Mouse (Mus musculus) CH12F3 (cell line): ENCODE results near the gene Cntnap1.
"Not testable (repeated sequence)": the region's sequence is repeated elsewhere in the genome, so short reads cannot be mapped to it uniquely, and the experiment has no call there.

Experiments used
- in situ Hi-C: fragments of 300-500 bp; cut with MboI; formaldehyde crosslinking; loops from 2 replicates; pipeline ENCODE4 v1.14.3; 2020; ENCODE audit warnings: low sequenced_read_pairs

The Cntnap1 gene

DNA sequence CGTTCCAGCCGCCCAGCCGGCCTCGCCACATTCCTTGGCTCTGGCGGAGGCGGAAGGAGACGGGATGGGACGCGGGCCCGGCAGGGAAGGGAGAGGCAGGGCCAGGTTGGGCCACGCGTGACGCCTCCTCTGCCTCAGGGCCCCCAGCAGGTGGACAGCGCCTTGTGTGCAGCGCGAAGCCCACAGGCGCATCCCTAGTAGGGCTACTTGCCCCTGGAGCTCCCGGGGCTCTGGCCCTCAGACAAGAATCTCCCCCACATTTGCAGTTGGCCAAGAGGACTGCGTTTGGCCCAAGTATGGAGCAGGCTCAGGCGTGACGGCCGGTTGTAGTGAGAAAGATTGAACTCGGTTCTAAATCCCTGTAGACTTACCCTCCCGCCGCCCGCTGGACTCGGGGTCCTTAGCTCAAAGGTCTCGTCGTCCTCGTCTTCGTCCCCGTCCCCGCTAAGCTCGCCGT lies at the start of gene Cntnap1:
TSS of gene Cntnap1 (plus strand) at position 170 of the 457 bp plus-strand sequence.
- in situ Hi-C loops: no loop called here

DNA sequence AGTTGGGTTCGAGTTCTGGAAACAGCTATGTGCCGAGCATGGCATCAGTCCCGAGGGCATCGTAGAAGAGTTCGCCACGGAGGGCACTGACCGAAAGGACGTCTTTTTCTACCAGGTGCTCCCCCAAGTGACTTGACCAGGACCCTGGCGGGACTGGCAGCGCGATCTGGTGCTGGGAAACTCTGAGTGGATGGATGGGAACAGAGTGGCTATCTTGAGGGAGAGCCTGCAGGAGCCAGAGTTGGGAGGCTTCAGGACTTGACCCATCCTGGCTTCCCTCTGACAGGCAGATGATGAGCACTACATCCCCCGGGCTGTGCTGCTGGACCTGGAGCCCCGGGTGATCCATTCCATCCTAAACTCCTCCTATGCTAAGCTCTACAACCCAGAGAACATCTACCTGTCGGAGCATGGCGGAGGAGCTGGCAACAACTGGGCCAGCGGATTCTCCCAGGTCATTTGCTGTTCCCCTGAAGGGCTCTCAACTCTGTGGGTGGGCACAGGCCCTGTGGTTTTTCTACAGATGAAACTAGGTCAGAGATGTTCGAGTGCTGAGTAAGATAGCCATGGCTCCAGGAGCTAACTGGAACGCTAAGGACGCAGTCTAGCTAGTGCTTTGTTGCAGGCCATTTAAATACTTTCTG lies 49.7 kb upstream of the Cntnap1 start:
- in situ Hi-C loops: no loop called here

DNA sequence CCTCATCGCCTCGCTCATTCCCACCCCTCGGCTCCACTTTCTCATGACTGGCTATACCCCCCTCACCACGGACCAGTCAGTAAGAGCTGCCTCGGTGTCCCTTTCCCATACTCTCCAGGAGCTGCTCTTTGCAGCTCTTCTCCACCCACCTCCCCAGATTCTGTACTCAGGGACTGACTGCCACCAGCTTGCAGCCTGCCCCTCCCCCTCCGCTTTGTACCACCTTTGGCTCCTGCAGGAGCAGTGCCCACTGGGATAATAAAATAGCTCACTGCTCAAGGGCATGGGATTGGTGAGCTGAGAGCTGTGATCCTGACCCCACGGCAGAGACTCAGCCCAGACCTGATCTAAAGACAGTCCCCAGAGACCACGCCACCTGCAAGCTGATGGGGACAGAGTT lies 45.8 kb upstream of the Cntnap1 start:
- in situ Hi-C loops: not testable (repeated sequence)

DNA sequence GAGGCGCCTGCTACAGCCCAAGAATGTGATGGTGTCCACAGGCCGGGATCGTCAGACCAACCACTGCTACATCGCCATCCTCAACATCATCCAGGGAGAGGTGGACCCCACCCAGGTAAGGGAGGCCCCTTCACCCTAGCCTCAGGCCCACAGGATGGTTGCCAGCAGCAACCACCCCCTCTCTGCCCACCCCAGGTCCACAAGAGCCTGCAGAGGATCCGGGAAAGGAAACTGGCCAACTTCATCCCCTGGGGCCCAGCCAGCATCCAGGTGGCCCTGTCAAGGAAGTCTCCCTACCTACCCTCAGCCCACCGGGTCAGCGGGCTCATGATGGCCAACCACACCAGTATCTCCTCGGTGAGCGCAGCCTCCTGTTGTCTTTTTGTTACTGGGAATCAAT lies 45.3 kb upstream of the Cntnap1 start:
- in situ Hi-C loops: not testable (repeated sequence)

DNA sequence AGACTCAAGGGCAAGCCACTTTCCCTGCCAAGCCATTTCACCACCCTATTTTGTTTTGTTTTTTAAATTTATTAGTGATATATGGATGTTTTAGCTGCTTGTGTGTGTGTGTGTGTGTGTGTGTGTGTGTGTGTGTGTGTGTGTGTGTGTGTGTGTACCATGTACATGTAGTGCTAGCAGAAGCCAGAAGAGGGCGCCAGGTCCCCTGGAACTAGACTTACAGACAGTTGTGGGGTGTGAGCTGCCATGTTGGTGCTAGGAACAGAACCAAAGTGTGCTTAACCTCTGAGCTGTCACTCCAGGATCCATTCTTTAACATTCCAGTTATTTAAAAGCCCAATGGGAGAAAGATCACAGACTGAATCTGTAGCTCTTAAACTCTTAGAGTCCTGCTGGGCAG lies 43.2 kb upstream of the Cntnap1 start:
- in situ Hi-C loops: no loop called here

DNA sequence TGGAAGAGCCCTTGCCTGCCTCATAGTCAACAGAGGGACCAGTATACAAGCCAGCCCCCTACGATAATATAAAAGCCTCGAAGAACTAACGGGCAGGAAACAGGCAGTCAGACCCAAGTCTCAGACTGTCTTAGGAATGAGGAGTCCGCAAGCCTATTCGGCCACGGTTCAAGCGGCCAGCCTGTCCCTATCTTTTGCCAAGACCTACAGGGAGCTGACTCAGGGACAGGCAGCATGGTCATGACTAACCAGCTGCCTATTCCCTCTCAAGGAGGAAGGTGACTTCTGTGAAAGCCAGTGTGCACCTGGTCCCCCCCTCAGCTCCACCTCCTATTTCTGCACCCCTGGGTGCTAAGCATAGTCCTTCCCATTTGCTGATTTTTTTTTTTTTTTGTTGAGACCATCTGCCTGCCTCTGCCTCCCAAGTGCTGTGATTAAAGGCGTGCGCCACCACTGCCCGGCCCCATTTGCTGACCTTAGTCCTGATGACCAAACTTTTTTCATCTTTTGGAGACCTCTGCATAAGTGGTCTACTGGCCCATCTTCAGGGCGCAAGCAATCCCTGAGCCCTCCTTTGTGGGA lies 41.2 kb upstream of the Cntnap1 start:
- in situ Hi-C loops: no loop called here

DNA sequence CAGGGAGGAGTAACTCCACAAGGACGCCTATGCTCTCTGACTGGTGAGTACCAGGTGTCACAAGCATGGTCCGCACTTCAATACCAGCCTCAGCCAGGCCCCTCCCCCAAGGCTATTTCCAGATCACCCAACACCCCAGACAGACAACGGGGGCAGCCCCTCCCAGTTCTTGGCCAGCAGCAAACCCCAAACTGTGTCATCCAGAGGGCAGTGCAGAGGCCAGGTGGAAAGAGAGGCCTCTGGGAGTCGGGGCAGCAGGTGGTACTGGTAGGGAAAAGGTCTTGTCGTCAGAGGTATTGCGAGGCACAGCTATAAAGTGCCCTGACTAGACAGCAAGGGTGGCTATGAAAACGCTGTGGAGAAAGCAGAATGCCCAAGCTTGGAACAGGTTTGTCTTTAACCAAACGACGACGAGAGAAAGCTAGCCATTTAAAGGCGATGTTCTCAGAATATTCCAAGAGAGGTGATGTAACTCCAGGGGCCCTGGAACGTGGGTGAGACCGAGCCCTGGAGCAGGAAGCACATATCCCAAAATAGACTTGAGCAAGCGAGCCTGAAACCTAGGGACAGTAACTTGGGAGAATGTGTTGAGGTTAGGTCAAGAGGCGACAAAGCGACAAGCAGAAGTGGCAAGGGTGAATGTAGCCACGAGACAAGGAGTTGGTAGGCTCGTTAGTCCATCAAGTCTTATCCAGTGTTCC lies 40.1 kb upstream of the Cntnap1 start:
- in situ Hi-C loops: no loop called here

DNA sequence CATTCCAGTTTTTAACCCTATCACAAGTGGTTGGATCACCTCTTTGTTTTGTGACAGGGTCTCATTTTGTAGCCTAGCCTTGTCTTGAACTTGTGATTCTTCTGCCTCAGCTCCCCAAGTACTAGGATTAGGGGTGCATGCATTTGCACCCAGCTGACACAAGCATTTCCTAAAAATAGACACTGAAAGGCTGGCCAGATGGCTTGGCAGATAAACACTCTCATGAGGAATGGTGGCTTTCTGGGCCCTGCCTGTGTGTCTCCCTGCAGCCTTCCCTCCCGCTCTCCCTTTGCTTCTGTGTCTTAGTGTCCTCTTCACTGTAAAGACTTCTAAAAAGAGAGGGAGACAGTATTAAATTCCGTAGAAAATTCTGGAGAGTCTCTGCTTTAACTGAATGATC lies 39.1 kb upstream of the Cntnap1 start:
- in situ Hi-C loops: no loop called here

DNA sequence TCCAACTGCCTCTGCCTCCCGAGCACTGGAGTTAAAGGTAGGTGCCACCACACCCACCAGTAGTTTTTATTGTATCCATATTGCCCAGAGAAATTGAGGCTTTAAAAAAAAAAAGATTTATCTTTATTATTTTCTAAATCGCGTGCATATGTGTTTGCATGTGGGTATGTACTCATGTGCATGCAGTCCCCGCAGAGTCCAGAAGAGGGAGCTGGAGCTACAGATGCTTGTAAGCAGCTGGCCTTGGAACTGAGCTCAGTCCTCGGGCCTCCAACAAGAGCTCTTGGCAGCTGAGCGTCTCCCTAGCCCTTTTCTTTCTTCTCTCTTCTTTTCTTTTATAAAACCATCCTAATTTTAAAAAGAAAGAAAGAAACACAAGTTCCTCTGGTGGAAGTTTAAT lies 38.6 kb upstream of the Cntnap1 start:
- in situ Hi-C loops: no loop called here

DNA sequence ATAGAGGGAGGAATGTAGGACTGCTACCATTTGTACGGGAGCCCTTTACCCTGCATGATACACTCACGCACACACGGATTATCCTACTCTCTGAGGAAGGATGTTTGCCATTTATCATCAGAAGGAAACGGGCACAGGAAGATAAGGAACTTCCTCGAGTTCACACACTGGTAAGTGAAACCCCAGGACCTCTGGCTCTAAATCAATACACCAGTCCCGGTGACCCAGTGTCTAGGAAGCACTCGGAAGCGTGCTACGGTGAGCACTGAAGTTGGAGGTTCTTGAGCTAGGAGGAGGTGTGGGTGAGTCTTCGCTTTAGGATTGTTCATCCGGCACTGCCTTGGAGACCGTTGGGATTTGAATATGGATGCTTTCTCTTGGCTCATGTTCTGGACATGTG lies 37.3 kb upstream of the Cntnap1 start:
- in situ Hi-C loops: no loop called here

DNA sequence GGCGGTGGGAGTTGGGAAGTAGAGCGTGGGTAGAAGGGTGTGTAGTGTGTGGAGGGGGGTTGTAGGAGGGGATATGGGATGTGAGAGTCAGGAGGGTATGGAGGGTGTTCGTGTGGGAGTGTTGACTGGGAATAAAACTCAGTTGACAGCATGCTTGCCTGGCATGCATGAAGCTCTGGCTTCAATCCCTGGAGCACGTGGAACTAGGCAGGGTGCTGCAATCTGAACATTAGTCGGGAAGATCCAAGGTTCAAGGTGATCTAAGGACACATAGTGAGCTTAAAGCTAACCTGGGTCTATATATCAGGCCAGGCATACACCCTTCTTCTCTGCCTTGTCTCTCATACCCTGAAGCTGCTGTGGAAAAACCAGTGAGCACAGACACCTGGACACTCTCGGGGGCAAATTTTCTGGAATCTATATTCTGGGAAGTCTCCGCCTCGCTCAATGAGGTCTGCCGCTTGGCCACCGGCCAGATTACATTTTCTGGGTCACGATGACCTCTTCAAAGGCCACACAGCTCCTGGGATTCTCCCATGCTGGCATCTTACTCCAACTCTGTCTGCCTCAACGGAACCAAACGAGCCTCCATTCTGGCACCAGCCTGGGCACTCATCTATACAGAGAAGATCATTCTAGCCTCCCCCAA lies 36.0 kb upstream of the Cntnap1 start:
- in situ Hi-C loops: no loop called here

DNA sequence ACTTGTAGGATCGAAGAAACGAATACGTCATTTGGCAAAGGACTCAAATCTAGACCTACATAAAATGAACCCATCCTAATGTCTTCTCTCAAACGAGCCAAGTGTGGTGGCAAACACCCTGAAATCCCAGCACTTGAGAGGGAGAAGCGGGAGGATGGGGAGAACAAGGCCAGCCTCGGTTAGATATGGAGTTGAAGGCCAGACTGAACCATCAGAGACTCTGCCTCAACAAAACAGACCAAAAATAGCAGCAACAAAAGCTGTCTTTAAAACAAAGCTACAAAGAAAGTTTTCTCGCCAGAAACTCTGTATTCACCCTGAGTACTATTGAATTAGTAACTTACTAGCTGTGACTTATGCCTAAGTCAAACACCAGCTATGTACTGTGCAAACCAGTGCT lies 33.3 kb upstream of the Cntnap1 start:
- in situ Hi-C loops: no loop called here

DNA sequence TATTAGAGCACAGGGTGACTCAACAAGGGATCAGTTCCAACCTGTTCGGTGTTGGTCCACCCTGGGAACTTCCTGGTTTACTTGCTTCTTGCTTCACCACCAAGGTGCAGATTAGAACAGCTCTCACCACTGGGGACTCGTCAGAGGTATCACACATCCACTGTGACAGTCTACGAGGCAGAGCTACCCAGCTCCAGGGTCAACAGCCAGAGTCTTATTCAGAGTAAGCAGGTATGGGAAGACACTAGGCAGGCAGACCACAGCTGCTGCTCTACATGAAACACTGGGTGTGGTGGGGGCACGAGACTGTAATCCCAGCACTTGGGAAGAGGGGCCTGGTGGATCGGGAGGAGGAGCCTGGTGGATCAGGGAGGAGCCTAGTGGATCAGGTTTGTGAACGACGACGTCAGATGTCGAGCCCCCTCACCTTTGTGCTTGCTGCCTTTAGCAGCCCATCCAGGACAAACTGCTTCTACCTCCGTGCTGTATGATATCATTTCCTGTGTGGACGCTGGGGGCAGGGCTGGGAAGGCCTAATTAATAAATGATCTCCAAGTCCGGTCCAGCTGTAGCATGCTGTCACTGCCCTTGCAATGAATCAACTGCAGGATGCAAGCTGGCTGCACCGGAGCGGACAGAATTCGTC lies 31.7 kb upstream of the Cntnap1 start:
- in situ Hi-C loops: no loop called here

DNA sequence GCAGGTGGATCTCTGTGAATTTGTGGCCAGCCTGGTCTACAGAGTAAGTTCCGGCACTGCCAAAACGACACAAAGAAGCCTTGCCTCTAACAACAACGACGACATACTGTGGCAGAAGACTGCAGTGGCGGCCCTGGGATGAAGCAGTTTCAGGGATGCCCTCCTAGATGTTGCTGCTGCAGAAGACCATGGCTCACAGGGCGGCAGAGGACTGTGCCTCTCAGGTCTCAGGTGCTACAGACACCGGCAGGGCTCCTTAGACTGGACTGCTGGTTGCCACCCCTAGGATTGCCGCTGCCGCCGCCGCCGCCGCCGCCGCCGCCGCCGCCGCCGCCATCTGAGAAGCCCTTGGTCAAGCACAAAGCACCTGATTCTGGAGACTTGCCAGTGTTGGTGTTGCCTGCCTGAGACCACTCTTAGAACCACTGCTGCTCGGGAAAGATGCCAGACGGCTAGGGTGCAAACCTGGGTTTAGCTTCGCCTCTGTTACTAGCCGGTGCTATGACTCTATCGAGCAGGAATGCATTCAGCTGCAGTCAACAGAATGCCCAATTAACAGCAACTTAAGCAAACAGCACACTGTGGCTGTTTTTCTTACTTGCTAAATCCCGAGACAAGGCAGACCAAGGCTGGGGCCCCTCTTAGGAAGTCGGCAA lies 30.0 kb upstream of the Cntnap1 start:
- in situ Hi-C loops: no loop called here

DNA sequence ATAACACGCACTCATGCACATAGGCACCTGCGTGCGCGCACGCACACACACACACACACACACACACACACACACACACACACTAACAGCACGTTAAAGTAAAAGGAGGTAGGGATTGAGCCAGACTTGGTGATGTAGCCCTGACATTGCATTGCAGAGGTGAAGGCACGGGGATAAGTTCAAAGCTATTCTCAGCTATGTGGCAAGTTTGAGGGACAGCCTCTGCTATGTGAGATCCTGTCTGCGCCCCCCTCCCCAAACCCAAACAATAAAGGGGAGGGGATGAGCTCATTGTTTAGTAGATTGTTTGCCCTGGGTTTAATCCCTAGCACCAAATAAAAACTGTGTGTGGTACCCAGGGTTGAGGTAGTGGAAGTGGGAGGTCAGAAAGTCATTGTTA lies 29.2 kb upstream of the Cntnap1 start:
- in situ Hi-C loops: no loop called here

DNA sequence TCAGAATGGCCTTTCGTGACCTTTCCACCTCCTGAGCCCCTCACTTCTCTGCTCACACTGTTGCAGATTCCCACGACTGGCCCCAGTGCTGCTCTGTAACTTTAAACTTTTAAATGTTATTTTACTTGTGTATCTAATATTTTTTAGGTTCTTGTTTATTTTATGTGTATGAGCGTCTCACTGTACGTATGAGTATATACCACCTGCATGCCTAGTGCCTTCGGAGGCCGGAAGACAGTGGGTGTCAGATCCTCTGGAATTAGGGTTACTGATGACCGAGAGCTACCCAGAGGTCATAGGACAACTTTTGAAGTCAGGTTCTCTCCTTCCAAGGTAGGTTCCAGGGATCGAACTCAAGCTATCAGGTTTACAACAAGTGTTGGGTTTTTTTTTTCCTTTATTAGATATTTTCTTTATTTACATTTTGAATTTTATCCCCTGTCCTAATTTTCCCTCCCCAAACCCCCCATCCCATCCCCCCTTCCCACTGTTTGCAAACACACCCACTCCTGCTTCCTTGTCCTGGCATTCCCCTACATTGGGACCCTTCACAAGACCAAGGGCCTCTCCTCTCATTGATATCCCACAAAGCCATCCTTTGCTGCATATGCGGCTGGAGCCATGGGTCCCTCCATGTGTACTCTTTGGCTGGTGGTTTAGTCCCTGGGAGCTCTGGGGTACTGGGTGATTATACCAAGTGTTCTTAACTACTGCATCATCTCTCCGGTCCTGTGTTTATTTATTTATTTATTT lies 27.9 kb upstream of the Cntnap1 start:
- in situ Hi-C loops: no loop called here

DNA sequence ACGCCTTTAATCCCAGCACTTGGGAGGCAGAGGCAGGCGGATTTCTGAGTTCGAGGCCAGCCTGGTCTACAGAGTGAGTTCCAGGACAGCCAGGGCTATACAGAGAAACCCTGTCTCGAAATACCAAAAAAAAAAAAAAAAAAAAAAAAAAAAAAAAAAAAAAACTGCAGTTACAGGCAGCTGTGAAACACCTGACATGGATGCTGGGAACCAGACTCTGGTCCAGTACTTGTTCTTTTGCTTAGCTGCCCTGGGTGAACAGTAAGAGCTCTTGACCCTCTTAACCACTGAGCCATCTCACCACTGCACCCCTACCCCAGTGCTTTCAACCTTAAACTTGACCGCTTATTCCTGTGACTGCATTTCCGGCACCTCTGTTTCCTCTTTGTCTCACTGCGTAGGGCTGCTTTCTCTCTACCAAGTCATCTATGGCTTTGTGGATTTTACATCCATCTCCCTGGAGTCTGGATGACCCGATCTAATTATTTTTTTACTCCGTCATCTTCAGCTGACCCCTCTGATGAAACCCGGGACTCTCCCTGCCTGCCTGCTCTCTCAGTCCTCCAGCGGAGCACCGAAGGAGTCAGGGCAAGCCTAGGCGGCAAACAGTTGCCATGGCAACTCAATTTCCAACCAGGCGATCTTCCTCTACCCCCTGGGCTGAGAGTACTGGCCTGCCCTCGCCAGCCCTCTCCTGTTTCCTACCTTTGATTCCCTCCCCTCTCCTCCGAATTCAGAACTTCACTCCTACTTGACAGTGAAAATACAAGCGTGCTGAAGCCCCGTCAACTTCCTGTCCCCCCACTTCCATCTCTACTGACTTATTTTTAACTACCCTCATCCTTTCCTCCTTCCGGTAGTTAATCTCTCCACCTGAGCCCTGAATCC lies 26.7 kb upstream of the Cntnap1 start:
- in situ Hi-C loops: no loop called here

DNA sequence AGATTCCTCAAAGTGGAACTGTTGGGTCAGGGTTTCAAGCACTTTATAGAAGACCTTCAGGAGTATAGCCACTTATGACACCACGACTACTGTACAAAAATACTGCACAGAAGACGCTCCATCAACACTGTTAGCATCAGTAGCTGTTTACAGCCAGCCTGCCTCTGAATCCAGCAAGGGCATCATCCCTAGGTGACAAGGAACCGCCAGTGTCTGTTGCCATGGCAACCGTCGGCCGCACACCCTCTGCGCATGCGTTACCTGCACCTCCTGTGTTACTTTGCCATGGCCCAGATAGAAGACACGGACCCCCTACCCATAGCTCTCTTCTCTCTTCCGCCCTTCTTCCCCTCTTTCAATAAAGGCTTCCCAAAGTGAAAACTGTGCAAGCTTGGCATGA lies 23.9 kb upstream of the Cntnap1 start:
- in situ Hi-C loops: no loop called here

DNA sequence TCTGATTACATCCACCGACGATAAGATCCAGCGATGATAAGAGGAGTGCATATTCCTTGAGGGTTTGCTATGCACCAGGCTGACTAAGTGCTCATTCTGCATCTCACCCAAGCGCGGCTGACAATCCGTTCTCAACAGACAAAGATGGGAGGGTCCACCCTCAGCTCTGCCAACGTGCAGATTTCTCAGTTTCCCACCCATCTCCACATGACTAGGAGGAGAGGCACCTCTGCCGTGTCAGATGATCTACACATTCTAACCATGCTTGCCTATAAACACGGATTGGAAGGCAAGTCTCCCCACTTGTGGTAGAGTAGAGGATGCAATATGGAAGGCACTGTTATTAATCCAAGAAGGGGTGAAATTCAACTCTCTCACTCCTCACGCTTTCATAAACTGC lies 21.6 kb upstream of the Cntnap1 start:
- in situ Hi-C loops: no loop called here
